Mouse (Mus musculus) lung, embryonic 16.5 days (tissue): ENCODE results near the gene Hid1. TPM values are rescaled to one million over a fixed set of nuclear protein-coding genes. Genes with fewer than 3 reads are reported as not detected.

Source experiments
- ATAC-seq: fragments of 200-750 bp; cut with Nextera tagmentation; 2 replicates; pipeline ENCODE4 v1.8.0; 2017; ENCODE audit warnings: low read depth, mild to moderate bottlenecking, moderate library complexity
- H3K27ac ChIP-seq: fragments of 300-500 bp; sonication (generic); 2 replicates; pipeline ENCODE4 v1.5.1; 2014; ENCODE audit warnings: mild to moderate bottlenecking, control low read depth, low read length
- H3K27me3 ChIP-seq: fragments of 300-500 bp; sonication (generic); 2 replicates; pipeline ENCODE4 v1.6.1; 2014; ENCODE audit warnings: low read depth, low read length, mixed read lengths; ENCODE audit not compliant: control insufficient read depth, insufficient read depth
- H3K36me3 ChIP-seq: fragments of 300-500 bp; sonication (generic); 2 replicates; pipeline ENCODE4 v1.6.1; 2014; ENCODE audit warnings: low read length; ENCODE audit not compliant: control insufficient read depth, insufficient read depth
- H3K4me1 ChIP-seq: fragments of 300-500 bp; sonication (generic); replicated peaks from 2 replicates; pipeline ENCODE4 v1.6.1; 2014; ENCODE audit warnings: low read length, mixed read lengths; ENCODE audit not compliant: control insufficient read depth, insufficient read depth
- H3K4me2 ChIP-seq: fragments of 300-500 bp; sonication (generic); 2 replicates; pipeline ENCODE4 v1.6.1; 2014; ENCODE audit warnings: low read depth, low read length, control low read depth
- H3K4me3 ChIP-seq: fragments of 300-500 bp; sonication (generic); 2 replicates; pipeline ENCODE4 v1.5.1; 2014; ENCODE audit warnings: mild to moderate bottlenecking, low read length, control low read depth
- H3K9ac ChIP-seq: fragments of 300-500 bp; sonication (generic); 2 replicates; pipeline ENCODE4 v1.6.1; 2014; ENCODE audit warnings: low read length, control low read depth
- H3K9me3 ChIP-seq: fragments of 300-500 bp; sonication (generic); 2 replicates; pipeline ENCODE4 v1.6.1; 2016; ENCODE audit warnings: low read length; ENCODE audit not compliant: control insufficient read depth
- WGBS: fragments of 180-500 bp; shearing (Covaris S2); extraction: QIAGEN DNeasy Blood & Tissue Kit; methylation state at CpG from one replicate; pipeline ENCODE4 v1.1.7; 2014; 5-methylcytosine and 5-hydroxymethylcytosine counted together
- polyA plus RNA-seq: library from polyadenylated mRNA; unstranded; fragments of >200 nt; fragmentation: Nextera tagmentation; extraction: Ambion mirVana; gene quantifications from 2 replicates; pipeline ENCODE4 v1.2.1, GENCODE M21; 2015

Hid1 gene
- polyA plus RNA-seq, 1 experiment from 2014 or later = 19.1 TPM

DNA sequence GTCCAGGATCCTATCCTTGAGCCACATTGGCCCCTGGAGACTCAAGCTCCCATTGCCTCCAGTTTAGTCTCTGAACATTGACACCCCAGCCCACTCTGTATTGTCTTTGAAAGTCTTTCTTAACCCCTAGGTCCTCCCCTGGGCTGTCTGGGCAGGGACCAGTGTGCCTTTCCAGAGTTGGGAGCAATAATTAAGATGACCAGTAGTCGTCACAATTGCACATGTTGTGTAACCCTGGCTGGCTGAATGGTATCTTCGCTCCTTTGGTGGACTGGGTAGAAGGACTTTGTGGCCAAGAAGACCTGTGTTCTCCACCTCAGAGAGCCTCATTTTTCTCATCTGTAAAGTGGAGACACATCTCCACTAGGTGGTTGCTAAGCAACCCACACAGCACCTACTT, 53.3 kb downstream of the Hid1 start:
- no peaks in the 10 kb centered on the region for H3K36me3 ChIP-seq
- ATAC-seq = no peak
- H3K4me2 ChIP-seq = no peak overlapping the region
- H3K27ac ChIP-seq = no peak overlapping the region
- peaks cover 62% of the 10 kb centered on the region for H3K27me3 ChIP-seq
- no peaks in the 10 kb centered on the region for H3K4me1 ChIP-seq
- WGBS = 41% methylated on average over 2 of the region's 2 CpGs
- H3K9me3 ChIP-seq = no peaks in the 10 kb centered on the region
- no peak overlapping the region for H3K9ac ChIP-seq
- H3K4me3 ChIP-seq = no peak overlapping the region

DNA sequence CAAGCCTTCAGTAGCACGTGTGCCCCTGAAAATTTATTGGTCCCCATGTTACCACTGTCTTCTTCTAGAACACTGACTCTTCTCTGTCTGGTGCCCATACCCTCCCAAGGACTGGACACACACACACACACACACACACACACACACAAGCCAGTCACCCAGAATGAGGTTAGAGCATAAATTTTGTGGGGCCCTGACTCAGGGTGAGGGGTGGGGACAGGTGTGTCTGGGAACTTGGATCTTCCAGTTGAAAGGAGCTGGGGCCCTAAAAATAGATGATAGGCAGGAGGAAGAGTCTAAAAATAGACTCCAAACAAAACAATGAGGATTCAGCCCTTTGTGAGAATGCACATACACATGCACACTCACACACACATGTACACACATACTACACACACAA, 58.8 kb downstream of the Hid1 start:
- no peaks in the 10 kb centered on the region for H3K4me1 ChIP-seq
- H3K9me3 ChIP-seq = no peaks in the 10 kb centered on the region
- no peak overlapping the region for H3K9ac ChIP-seq
- H3K27ac ChIP-seq = no peak overlapping the region
- ATAC-seq = no peak
- H3K36me3 ChIP-seq = no peaks in the 10 kb centered on the region
- WGBS = 75% methylated on average over 1 of the region's 1 CpGs
- no peak overlapping the region for H3K4me2 ChIP-seq
- no peak overlapping the region for H3K4me3 ChIP-seq
- H3K27me3 ChIP-seq = peaks cover 11% of the 10 kb centered on the region

DNA sequence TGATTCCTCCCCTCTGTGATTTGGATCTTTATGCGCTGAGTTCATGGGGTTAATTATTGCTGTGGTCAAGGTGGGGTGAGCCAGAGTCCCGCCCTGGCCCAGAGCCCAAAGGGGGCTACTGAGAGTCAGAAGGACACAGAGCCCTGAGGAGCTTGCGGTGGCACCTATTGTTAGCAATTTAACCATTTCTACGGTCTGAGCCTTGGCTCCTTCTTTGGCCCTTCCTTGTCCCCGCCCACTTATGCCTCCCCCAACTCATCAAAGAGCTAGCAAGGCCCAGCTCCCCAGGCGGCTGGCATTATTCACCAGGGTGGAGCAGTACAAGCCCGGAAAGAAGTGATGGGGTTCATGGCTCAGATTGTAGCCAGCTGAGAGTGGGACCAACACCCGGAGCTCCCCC, 60.7 kb downstream of the Hid1 start, which contains the start of gene Otop2:
TSS of gene Otop2 (plus strand) at position 301 of the 400 bp plus-strand sequence.
- no peaks in the 10 kb centered on the region for H3K36me3 ChIP-seq
- H3K9me3 ChIP-seq = no peaks in the 10 kb centered on the region
- ATAC-seq = no peak
- 30% methylated on average over 8 of the region's 8 CpGs for WGBS
- no peaks in the 10 kb centered on the region; the same call in 1 of the 2 replicates for H3K27me3 ChIP-seq
- no peak within 1 kb of the TSS for H3K4me2 ChIP-seq
- H3K4me1 ChIP-seq = no peaks in the 10 kb centered on the region
- H3K4me3 ChIP-seq = no peak within 1 kb of the TSS
- H3K9ac ChIP-seq = no peak within 1 kb of the TSS
- no peak within 1 kb of the TSS for H3K27ac ChIP-seq

DNA sequence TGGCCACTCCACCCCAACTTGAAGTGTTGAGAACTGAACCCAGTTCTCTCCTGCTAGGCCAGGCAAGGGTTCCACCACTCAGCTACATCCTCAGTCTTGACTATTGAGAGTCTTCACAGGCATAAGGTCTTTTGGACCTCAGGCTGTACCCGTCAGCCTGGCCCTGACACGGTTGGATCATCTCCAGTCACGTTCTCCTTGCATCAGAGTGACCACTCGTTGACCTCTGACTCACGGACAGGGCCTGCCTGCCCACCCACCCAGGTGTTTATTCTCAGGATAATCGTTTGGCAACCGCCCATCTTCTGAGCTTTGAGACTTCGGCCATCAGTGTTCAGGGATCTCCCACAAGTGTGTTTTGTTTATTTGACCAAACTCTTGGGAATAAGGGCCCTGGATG, 64.4 kb downstream of the Hid1 start:
- Histone ChIP-seq H3K4me2 (no peak overlapping the region), H3K27me3 (peaks cover 10% of the 10 kb centered on the region), H3K9ac (no peak overlapping the region), H3K4me3 (no peak overlapping the region), H3K4me1 (no peaks in the 10 kb centered on the region), H3K36me3 (no peaks in the 10 kb centered on the region), H3K27ac (no peak overlapping the region), H3K9me3 (no peaks in the 10 kb centered on the region)
- 17% methylated on average over 8 of the region's 8 CpGs for WGBS
- ATAC-seq = peak; percentile 34; the same call in 1 of the 2 replicates

DNA sequence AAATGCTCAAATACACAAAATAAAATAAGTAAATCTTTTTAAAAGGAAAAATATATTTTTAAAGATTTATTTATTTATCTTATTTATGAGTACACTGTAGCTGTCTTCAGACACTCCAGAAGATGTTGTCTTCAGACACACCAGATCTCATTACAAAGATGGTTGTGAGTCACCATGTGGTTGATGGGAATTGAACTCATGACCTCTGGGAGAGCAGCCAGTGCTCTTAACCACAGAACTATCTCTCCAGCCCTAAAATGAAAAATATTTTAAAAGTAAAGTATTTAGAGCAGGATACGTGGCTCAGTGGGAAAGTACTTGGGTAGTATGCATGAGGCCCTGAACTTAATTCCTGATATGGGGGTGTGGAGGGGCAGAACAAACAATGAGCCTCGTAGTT, 66.2 kb downstream of the Hid1 start:
- no peak overlapping the region for H3K4me2 ChIP-seq
- no peaks in the 10 kb centered on the region for H3K9me3 ChIP-seq
- H3K27me3 ChIP-seq = peaks cover 27% of the 10 kb centered on the region
- no peak overlapping the region for H3K9ac ChIP-seq
- H3K4me3 ChIP-seq = no peak overlapping the region
- no peaks in the 10 kb centered on the region for H3K36me3 ChIP-seq
- no peak for ATAC-seq
- no peak overlapping the region for H3K27ac ChIP-seq
- 72% methylated on average over 2 of the region's 2 CpGs for WGBS
- H3K4me1 ChIP-seq = peaks cover 3% of the 10 kb centered on the region; the same call in 1 of the 2 replicates

DNA sequence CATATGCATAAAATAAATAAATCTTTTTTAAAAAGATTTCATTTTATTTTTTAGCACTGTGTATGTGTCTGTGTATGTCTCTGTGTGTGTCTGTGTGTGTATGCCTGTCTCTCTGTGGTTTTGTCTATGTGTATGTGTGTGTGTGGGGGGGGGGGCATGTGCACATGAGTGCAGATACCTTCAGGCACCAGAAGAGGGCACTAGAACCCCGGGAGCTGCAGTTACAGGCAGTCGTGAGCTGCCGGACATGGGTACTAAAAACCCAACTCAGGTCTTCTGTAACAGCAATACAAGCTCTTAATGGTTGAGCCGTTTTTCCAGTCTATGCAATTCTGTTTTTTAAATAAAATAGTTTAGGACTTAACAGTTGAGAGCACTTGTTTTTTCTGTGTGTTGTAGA, 66.8 kb downstream of the Hid1 start:
- WGBS = 84% methylated on average over 4 of the region's 4 CpGs
- no peak overlapping the region for H3K9ac ChIP-seq
- peaks cover 3% of the 10 kb centered on the region; the same call in 1 of the 2 replicates for H3K4me1 ChIP-seq
- ATAC-seq = no peak
- no peaks in the 10 kb centered on the region for H3K9me3 ChIP-seq
- no peak overlapping the region for H3K27ac ChIP-seq
- peaks cover 28% of the 10 kb centered on the region for H3K27me3 ChIP-seq
- no peak overlapping the region for H3K4me3 ChIP-seq
- no peaks in the 10 kb centered on the region for H3K36me3 ChIP-seq
- H3K4me2 ChIP-seq = no peak overlapping the region

DNA sequence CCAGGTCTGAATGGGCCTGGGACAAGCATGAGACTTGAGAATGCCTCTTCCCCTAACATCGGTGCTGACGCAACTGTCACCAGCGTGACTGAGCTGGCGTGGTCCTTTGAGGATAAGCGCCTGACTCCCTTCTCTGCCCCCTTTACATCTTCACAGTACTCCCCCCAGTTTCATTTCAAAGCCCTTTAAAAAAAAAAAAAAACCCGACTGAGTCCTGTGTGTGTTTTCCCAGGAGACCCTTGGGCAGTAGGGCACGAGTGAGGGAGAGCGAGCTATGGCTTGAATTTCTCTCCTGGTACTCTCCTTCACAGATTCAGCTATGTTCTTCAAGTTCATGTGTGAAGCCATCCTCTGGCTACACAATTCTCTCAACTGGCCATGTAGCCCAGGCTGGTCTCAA, 69.4 kb downstream of the Hid1 start:
- 67% methylated on average over 8 of the region's 8 CpGs for WGBS
- H3K27me3 ChIP-seq = peaks cover 28% of the 10 kb centered on the region
- no peak overlapping the region for H3K27ac ChIP-seq
- no peak overlapping the region; the same call in 1 of the 2 replicates for H3K4me3 ChIP-seq
- no peak overlapping the region for H3K9ac ChIP-seq
- no peaks in the 10 kb centered on the region for H3K36me3 ChIP-seq
- H3K9me3 ChIP-seq = no peaks in the 10 kb centered on the region
- no peak for ATAC-seq
- peaks cover 3% of the 10 kb centered on the region; the same call in 1 of the 2 replicates for H3K4me1 ChIP-seq
- H3K4me2 ChIP-seq = no peak overlapping the region

Other genes with a start within 250 kb of the Hid1 start
- gene Cd300lf, start 233.8 kb downstream of the Hid1 start, polyA plus RNA-seq = 2.8 and 3.1 TPM in 2 replicates
- gene Slc9a3r1, start 204.4 kb downstream of the Hid1 start, polyA plus RNA-seq = 63.2 and 68.7 TPM in 2 replicates
- 8.6 and 9.1 TPM in 2 replicates for gene Tmem104, start 180.3 kb downstream of the Hid1 start, polyA plus RNA-seq
- 26.0 and 29.8 TPM in 2 replicates for gene Nat9, start 179.9 kb downstream of the Hid1 start, polyA plus RNA-seq
- 0.06 TPM in 1 of 2 replicates, not detected in the other for gene Grin2c, start 100.5 kb downstream of the Hid1 start, polyA plus RNA-seq
- gene Fdxr, start 90.7 kb downstream of the Hid1 start, polyA plus RNA-seq = 14.1 and 14.2 TPM in 2 replicates
- 0.30 and 0.48 TPM in 2 replicates for gene Fads6, start 70.1 kb downstream of the Hid1 start, polyA plus RNA-seq
- 0.09 TPM in 1 of 2 replicates, not detected in the other for gene Otop2, start 60.6 kb downstream of the Hid1 start, polyA plus RNA-seq
- not detected in 2 replicates for gene Ush1g, start 45.7 kb downstream of the Hid1 start, polyA plus RNA-seq
- not detected in 2 replicates for gene Otop3, start 33.0 kb downstream of the Hid1 start, polyA plus RNA-seq
- gene Cdr2l, start 14.2 kb upstream of the Hid1 start, polyA plus RNA-seq = 11.5 and 12.0 TPM in 2 replicates
- gene Mrpl58, start 36.0 kb upstream of the Hid1 start, polyA plus RNA-seq = 203 and 205 TPM in 2 replicates
- gene Atp5h, start 52.2 kb upstream of the Hid1 start, polyA plus RNA-seq = 822 and 823 TPM in 2 replicates
- gene Kctd2, start 52.4 kb upstream of the Hid1 start, polyA plus RNA-seq = 3.4 and 4.3 TPM in 2 replicates
- gene Trim80, start 72.8 kb upstream of the Hid1 start, polyA plus RNA-seq = not detected in 2 replicates
- gene Slc16a5, start 94.7 kb upstream of the Hid1 start, polyA plus RNA-seq = 0.74 and 2.9 TPM in 2 replicates
- gene Armc7, start 107.9 kb upstream of the Hid1 start, polyA plus RNA-seq = 7.2 and 7.4 TPM in 2 replicates
- 71.0 and 74.7 TPM in 2 replicates for gene Nt5c, start 124.1 kb upstream of the Hid1 start, polyA plus RNA-seq
- gene Jpt1, start 146.6 kb upstream of the Hid1 start, polyA plus RNA-seq = 460 and 462 TPM in 2 replicates
- 889 and 930 TPM in 2 replicates for gene Sumo2, start 168.5 kb upstream of the Hid1 start, polyA plus RNA-seq
- 158 and 165 TPM in 2 replicates for gene Nup85, start 196.7 kb upstream of the Hid1 start, polyA plus RNA-seq
- 79.3 and 87.6 TPM in 2 replicates for gene Mrps7, start 236.2 kb upstream of the Hid1 start, polyA plus RNA-seq
- 21.1 and 25.4 TPM in 2 replicates for gene Gga3, start 236.3 kb upstream of the Hid1 start, polyA plus RNA-seq
- 36.8 and 40.6 TPM in 2 replicates for gene Mif4gd, start 245.2 kb upstream of the Hid1 start, polyA plus RNA-seq